Comparison of ENCODE assay signal across 14 mouse cellular contexts in the genomic region with DNA sequence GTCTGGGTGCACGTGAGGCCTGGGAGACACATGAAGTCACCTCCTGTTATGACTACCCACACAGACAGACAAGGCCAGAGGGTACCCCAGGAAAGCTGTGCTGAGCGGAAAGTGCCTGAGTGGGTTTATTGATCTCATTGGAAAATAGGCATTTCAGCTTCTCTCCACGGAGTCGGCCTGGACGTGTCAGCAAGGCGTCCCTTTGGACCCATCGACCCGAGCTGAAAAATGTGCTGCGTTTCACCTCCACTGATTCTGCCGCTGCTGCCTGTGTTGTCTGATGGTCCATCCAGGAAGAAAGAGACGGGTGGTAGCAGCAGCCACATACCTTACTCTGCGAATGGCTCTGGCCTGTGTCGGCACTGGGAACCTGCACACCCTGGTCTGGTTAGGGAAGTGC.
DNase-seq lines count a peak whose midpoint lies in the region; ATAC-seq and TF ChIP-seq lines count a peak whose summit lies in the region.
"Had no signal": no experiment of that assay in that cellular context is flagged by ENCODE, and none has a peak within 500 bp of the region (broad histone marks: within the 10 kb centered on the region; RNA-seq: fewer than 3 reads in every experiment).

No protein-coding gene starts in this region.

- 64% methylated on average over 13 of the region's 13 CpGs for WGBS in embryonic facial prominence, embryonic 11.5 days
- WGBS in limb, embryonic 11.5 days, result 71% methylated on average over 13 of the region's 13 CpGs

- no peaks in the 10 kb centered on the region for H3K36me3 ChIP-seq in ES-Bruce4 (ENCODE audit: control insufficient read depth, insufficient read depth, low read length, poor library complexity, severe bottlenecking)
- H3K36me3 ChIP-seq in embryonic facial prominence, embryonic 11.5 days (replicated peaks; ENCODE audit: control insufficient read depth, insufficient read depth, low read depth, low read length), result no peaks in the 10 kb centered on the region
- no peaks in the 10 kb centered on the region for H3K36me3 ChIP-seq in limb, embryonic 11.5 days (ENCODE audit: control insufficient read depth, insufficient read depth, low read length)
- H3K36me3 ChIP-seq: lung, embryonic 15.5 days; neural tube, embryonic 12.5 days had no signal

- TF ChIP-seq EP300 in ES-Bruce4 (IDR thresholded peaks at IDR 0.05; ENCODE audit: insufficient read depth, low read depth, low read length), result no peak

- no peak for TF ChIP-seq POLR2A in ES-Bruce4 (IDR thresholded peaks at IDR 0.05; ENCODE audit: insufficient read depth, low read length)

- DNase-seq in kidney, adult 18-20 months, result peak; percentile 12
- no peak for DNase-seq in kidney, postnatal 14 days
- DNase-seq in embryonic facial prominence, embryonic 11.5 days (ENCODE audit: low spot score), result no peak
- peak; percentile 33 for DNase-seq in limb, embryonic 11.5 days (ENCODE audit: low spot score)
- DNase-seq in thymus, postnatal 10 days (ENCODE audit: low spot score in 2 of 2), result no peak
- DNase-seq in Muller cell, postnatal 12 days (ENCODE audit: inconsistent ontology term), result no peak
- DNase-seq in heart, adult 9 months (ENCODE audit: low spot score in 2 of 2), result no peak
- DNase-seq: cerebellum, adult 11-12 months; layer of hippocampus, adult 9-11 months had no signal

- H3K4me1 ChIP-seq in ES-Bruce4 (ENCODE audit: control insufficient read depth, insufficient read depth, low read length), result no peaks in the 10 kb centered on the region
- H3K4me1 ChIP-seq in embryonic facial prominence, embryonic 11.5 days (ENCODE audit: control insufficient read depth, insufficient read depth, low read length), result no peaks in the 10 kb centered on the region; the same call in 1 of the 2 replicates
- H3K4me1 ChIP-seq in limb, embryonic 11.5 days (ENCODE audit: control insufficient read depth, insufficient read depth, low read length), result peaks cover 25% of the 10 kb centered on the region

- peak overlapping the region; percentile 7; the same call in 1 of the 2 replicates for H3K4me3 ChIP-seq in ES-Bruce4 (ENCODE audit: low read depth, low read length)
- H3K4me3 ChIP-seq in embryonic facial prominence, embryonic 11.5 days (ENCODE audit: low read depth, low read length), result no peak overlapping the region
- H3K4me3 ChIP-seq in limb, embryonic 11.5 days (ENCODE audit: low read depth, low read length), result no peak overlapping the region
- H3K4me3 ChIP-seq: lung, embryonic 15.5 days; neural tube, embryonic 12.5 days had no signal

- 0 out of 2 replicates have a peak, but pooled peaks have one; percentile 46 for ATAC-seq in embryonic facial prominence, embryonic 11.5 days (replicated peaks; ENCODE audit: insufficient number of reproducible peaks, low FRiP score, low TSS enrichment, low read depth)
- ATAC-seq in limb, embryonic 11.5 days (ENCODE audit: insufficient number of reproducible peaks, low FRiP score, low TSS enrichment, low read depth), result no peak
- ATAC-seq: inflammation-experienced regulatory T-cells, adult 6 months; midbrain, embryonic 16.5 days had no signal

- H3K27ac ChIP-seq in ES-Bruce4 (ENCODE audit: insufficient read depth, low read length), result no peak overlapping the region
- peak overlapping the region; percentile 72 for H3K27ac ChIP-seq in embryonic facial prominence, embryonic 11.5 days (replicated peaks; ENCODE audit: low read depth, low read length)
- H3K27ac ChIP-seq in limb, embryonic 11.5 days (replicated peaks; ENCODE audit: low read depth, low read length), result peak overlapping the region; percentile 51
- H3K27ac ChIP-seq: lung, embryonic 15.5 days; neural tube, embryonic 12.5 days had no signal

- TF ChIP-seq CTCF in ES-Bruce4 (IDR thresholded peaks at IDR 0.05; ENCODE audit: low read depth, low read length), result no peak

- no peak overlapping the region for H3K4me2 ChIP-seq in embryonic facial prominence, embryonic 11.5 days (ENCODE audit: low read depth, low read length)
- H3K4me2 ChIP-seq in limb, embryonic 11.5 days (ENCODE audit: low read depth, severe bottlenecking), result no peak overlapping the region
- H3K4me2 ChIP-seq: lung, embryonic 15.5 days; neural tube, embryonic 12.5 days had no signal

- no peaks in the 10 kb centered on the region for H3K9me3 ChIP-seq in ES-Bruce4 (replicated peaks; ENCODE audit: control insufficient read depth, insufficient read depth, low read length, poor library complexity, severe bottlenecking)
- no peaks in the 10 kb centered on the region for H3K9me3 ChIP-seq in embryonic facial prominence, embryonic 11.5 days (replicated peaks; ENCODE audit: control insufficient read depth, low read length)
- no peaks in the 10 kb centered on the region for H3K9me3 ChIP-seq in limb, embryonic 11.5 days (ENCODE audit: control insufficient read depth, low read length)
- H3K9me3 ChIP-seq: lung, embryonic 15.5 days; neural tube, embryonic 12.5 days had no signal

- H3K9ac ChIP-seq in ES-Bruce4 (ENCODE audit: low read depth, poor library complexity, severe bottlenecking), result no peak overlapping the region
- no peak overlapping the region; the same call in 1 of the 2 replicates for H3K9ac ChIP-seq in embryonic facial prominence, embryonic 11.5 days (replicated peaks; ENCODE audit: low read length)
- no peak overlapping the region for H3K9ac ChIP-seq in limb, embryonic 11.5 days (ENCODE audit: low read length)
- H3K9ac ChIP-seq: lung, embryonic 15.5 days; neural tube, embryonic 12.5 days had no signal

- no peaks in the 10 kb centered on the region for H3K27me3 ChIP-seq in ES-Bruce4 (ENCODE audit: control insufficient read depth, insufficient read depth, low read length, poor library complexity, severe bottlenecking)
- H3K27me3 ChIP-seq in embryonic facial prominence, embryonic 11.5 days (ENCODE audit: control insufficient read depth, insufficient read depth, low read length), result no peaks in the 10 kb centered on the region
- no peaks in the 10 kb centered on the region for H3K27me3 ChIP-seq in limb, embryonic 11.5 days (ENCODE audit: control insufficient read depth, insufficient read depth, low read length)
- H3K27me3 ChIP-seq: lung, embryonic 15.5 days; neural tube, embryonic 12.5 days had no signal

Comparison
In these comparisons a context has a peak if more than half of its experiments do, and no peak if none do; other contexts are left out.
1. DNase-seq: peak in kidney, adult 18-20 months (single experiment) and limb, embryonic 11.5 days (single experiment); none in kidney, postnatal 14 days (single experiment), embryonic facial prominence, embryonic 11.5 days (single experiment), thymus, postnatal 10 days (0 of 2), Muller cell, postnatal 12 days (single experiment) and heart, adult 9 months (0 of 2).